Mouse (Mus musculus): Measurements from ENCODE around the gene Lrrfip1.

GRCm38 (mm10) chr1:91103366-91103983, 104.9 kb downstream of the Lrrfip1 start:
- TF ChIP-seq CEBPB (IDR thresholded peaks at IDR 0.05; ENCODE audit: low read depth) (no peak), CTCF (IDR thresholded peaks at IDR 0.05; ENCODE audit: control insufficient read depth, insufficient read depth, insufficient read length) (no peak)

All from C2C12 (cell line).